Mouse (Mus musculus) heart, embryonic 14.5 days (tissue): ENCODE measurements around the gene 1700018G05Rik. TPM values are rescaled to one million over a fixed set of nuclear protein-coding genes. Genes with fewer than 3 reads are reported as not detected.
"Not testable (repeated sequence)": the region's sequence is repeated elsewhere in the genome, so short reads cannot be mapped to it uniquely, and the experiment has no call there.

Experiments
- ATAC-seq: fragments of 200-750 bp; cut with Nextera tagmentation; 2 replicates; pipeline ENCODE4 v1.8.0; 2017; ENCODE audit warnings: low read depth, moderate TSS enrichment; ENCODE audit not compliant: insufficient number of reproducible peaks, insufficient read depth, low FRiP score
- H3K27ac ChIP-seq, 2 experiments: fragments of 200-500 bp in 1 of 2; fragments of 300-500 bp in 1 of 2; sonication (generic) in 1 of 2; replicated peaks in 1 of 2; 2 replicates each; pipeline ENCODE4 v1.5.1; 2012 to 2014; ENCODE audit warnings: low read depth in 2 of 2, low read length in 2 of 2, control low read depth in 1 of 2, mild to moderate bottlenecking in 1 of 2, mixed read lengths in 1 of 2; ENCODE audit not compliant: control insufficient read depth in 1 of 2, insufficient read depth in 1 of 2
- H3K27me3 ChIP-seq: fragments of 300-500 bp; sonication (generic); 2 replicates; pipeline ENCODE4 v1.6.1; 2014; ENCODE audit warnings: mild to moderate bottlenecking, low read length, control low read depth; ENCODE audit not compliant: control insufficient read depth, insufficient read depth
- H3K36me3 ChIP-seq: fragments of 300-500 bp; sonication (generic); 2 replicates; pipeline ENCODE4 v1.6.1; 2014; ENCODE audit warnings: mild to moderate bottlenecking, control low read depth, low read length, mixed read lengths; ENCODE audit not compliant: control insufficient read depth, insufficient read depth
- H3K4me1 ChIP-seq, 2 experiments: fragments of 200-500 bp in 1 of 2; fragments of 300-500 bp in 1 of 2; sonication (generic) in 1 of 2; 2 replicates each; pipeline ENCODE4 v1.6.1; 2012 to 2014; ENCODE audit warnings: low read length in 2 of 2, control low read depth in 1 of 2, mixed read lengths in 1 of 2; ENCODE audit not compliant: control insufficient read depth in 2 of 2, insufficient read depth in 2 of 2
- H3K4me2 ChIP-seq: fragments of 300-500 bp; sonication (generic); 2 replicates; pipeline ENCODE4 v1.6.1; 2014; ENCODE audit warnings: mild to moderate bottlenecking, low read length
- H3K4me3 ChIP-seq, 2 experiments: fragments of 200-500 bp in 1 of 2; fragments of 300-500 bp in 1 of 2; sonication (generic) in 1 of 2; 2 replicates each; pipeline ENCODE4 v1.5.1; 2012 to 2014; ENCODE audit warnings: low read length in 2 of 2, mild to moderate bottlenecking in 2 of 2, control low read depth in 1 of 2, low read depth in 1 of 2, moderate library complexity in 1 of 2; ENCODE audit not compliant: control insufficient read depth in 1 of 2, insufficient read depth in 1 of 2
- H3K9ac ChIP-seq: fragments of 300-500 bp; sonication (generic); 2 replicates; pipeline ENCODE4 v1.6.1; 2014; ENCODE audit warnings: mild to moderate bottlenecking, low read length
- H3K9me3 ChIP-seq: fragments of 300-500 bp; sonication (generic); 2 replicates; pipeline ENCODE4 v1.6.1; 2016; ENCODE audit warnings: low read length, control low read depth; ENCODE audit not compliant: control insufficient read depth
- WGBS: fragments of 180-500 bp; shearing (Covaris S2); extraction: QIAGEN DNeasy Blood & Tissue Kit; methylation state at CpG from one replicate; pipeline ENCODE4 v1.1.7; 2014; 5-methylcytosine and 5-hydroxymethylcytosine counted together
- polyA plus RNA-seq: library from polyadenylated mRNA; unstranded; fragments of >200 nt; fragmentation: Nextera tagmentation; extraction: Ambion mirVana; gene quantifications from 2 replicates; pipeline ENCODE4 v1.2.1, GENCODE M21; 2014

1700018G05Rik gene
- polyA plus RNA-seq: not detected in 2 replicates

GRCm38 (mm10) chrX:102928072-102928471 is at the start of gene 1700018G05Rik:
Gene 1700018G05Rik (plus strand): TSS chrX:102928372.
- H3K4me1 ChIP-seq, H3K27ac ChIP-seq, H3K27me3 ChIP-seq, H3K9me3 ChIP-seq, H3K36me3 ChIP-seq, H3K9ac ChIP-seq, H3K4me3 ChIP-seq, H3K4me2 ChIP-seq, ATAC-seq: not testable (repeated sequence)
- WGBS: 85% methylated on average over 6 of the region's 6 CpGs

- not testable (repeated sequence) for H3K27ac ChIP-seq, H3K4me1 ChIP-seq, H3K9me3 ChIP-seq, H3K27me3 ChIP-seq, H3K4me2 ChIP-seq, H3K4me3 ChIP-seq, H3K9ac ChIP-seq, H3K36me3 ChIP-seq, ATAC-seq
- WGBS: 67% methylated on average over 3 of the region's 9 CpGs
These were observed 19.6 kb upstream of the 1700018G05Rik start, which contains the start of the genes Dmrtc1a and 1700011M02Rik for GRCm38 (mm10) chrX:102908587-102908986. Gene Dmrtc1a (minus strand): TSS chrX:102908687. Gene 1700011M02Rik (plus strand): TSS chrX:102908905.

DNA sequence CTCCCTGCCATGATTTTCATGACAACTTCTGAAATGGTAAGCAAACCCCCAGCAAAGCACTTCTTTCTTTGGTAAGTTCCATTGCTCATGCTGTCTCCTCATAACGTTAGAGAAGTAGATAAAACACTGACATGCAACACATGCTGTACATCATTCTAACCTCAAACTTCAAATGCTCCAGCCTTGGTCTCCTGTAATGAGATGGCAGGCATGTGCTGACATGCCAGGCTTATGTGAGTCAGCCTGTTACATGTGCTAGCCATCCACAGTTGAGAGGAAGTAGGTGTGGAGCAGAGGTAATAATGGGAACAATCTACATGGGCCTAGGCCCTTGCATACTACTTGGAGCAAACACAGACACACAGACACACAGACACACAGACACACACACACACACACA is 13.3 kb upstream of the 1700018G05Rik start:
- H3K4me2 ChIP-seq, ATAC-seq, H3K27me3 ChIP-seq, H3K4me1 ChIP-seq, H3K9me3 ChIP-seq, H3K27ac ChIP-seq, H3K9ac ChIP-seq, H3K4me3 ChIP-seq, H3K36me3 ChIP-seq: not testable (repeated sequence)
- 71% methylated on average over 1 of the region's 1 CpGs for WGBS

DNA sequence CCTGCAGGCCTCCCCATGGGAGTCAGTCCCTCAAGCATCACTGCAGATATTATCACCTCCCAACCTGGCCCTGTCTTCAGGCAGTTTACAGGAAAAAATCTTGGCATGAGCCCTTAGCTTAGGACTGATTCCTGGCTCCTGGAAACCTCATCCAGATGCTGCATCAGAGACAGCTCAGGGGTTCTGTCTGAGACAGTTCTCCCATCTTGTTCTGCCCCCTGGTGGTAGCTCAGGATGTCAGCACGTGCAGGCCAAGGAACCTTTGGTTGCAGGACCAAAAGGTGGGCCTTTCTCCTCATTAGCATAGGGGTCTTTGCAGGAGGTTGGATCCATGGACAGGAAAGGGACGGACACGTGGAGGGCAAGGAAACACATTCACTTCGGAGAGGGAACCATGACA is 1.5 kb upstream of the 1700018G05Rik start:
- H3K36me3 ChIP-seq, H3K9me3 ChIP-seq, H3K27ac ChIP-seq, H3K27me3 ChIP-seq, H3K4me3 ChIP-seq, H3K4me2 ChIP-seq, H3K4me1 ChIP-seq, H3K9ac ChIP-seq, ATAC-seq: not testable (repeated sequence)
- WGBS: 25% methylated on average over 3 of the region's 4 CpGs

DNA sequence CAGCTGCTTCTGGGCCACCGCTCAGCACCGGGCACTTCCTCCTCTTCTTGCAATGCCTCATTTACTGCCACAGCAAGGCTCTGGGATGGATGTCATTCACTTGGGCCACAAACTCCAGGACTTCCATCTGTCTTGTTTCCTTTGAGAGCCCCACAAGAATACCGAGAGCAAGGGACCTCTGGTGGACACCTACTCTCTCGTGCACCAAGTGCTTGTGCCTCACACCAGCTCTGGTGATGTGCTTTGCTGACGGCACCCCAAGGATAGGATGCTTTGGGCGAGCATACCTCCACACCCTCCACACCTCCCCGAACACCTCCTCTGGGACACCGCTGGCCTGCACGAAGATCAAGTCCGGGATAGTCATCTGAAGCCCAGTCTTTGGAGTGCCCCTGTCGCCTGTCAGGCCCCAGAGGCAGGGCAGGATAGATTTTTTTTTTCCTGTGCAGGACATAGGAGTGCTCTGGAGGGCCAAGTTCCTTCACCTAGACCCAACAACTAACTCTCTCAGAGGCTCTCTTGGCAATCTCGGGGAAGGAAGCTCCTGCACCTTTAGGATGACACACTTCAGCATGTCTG is 4.9 kb downstream of the 1700018G05Rik start:
- Histone ChIP-seq H3K9ac (no peak overlapping the region), H3K36me3 (no peaks in the 10 kb centered on the region), H3K27ac (no peak overlapping the region), H3K4me3 (peak overlapping the region; percentile 51 to 62), H3K4me1 (peaks cover 0 to 2% of the 10 kb centered on the region in 2 experiments; a peak in 1 of 4 replicates), H3K4me2 (peak overlapping the region; percentile 87), H3K27me3 (peaks cover 18% of the 10 kb centered on the region), H3K9me3 (no peaks in the 10 kb centered on the region)
- no peak for ATAC-seq
- 46% methylated on average over 12 of the region's 12 CpGs for WGBS

GRCm38 (mm10) chrX:102933571-102934394 is 5.6 kb downstream of the 1700018G05Rik start:
- ATAC-seq: no peak
- H3K4me3 ChIP-seq: peak overlapping the region; percentile 51 to 62
- WGBS: 17% methylated on average over 63 of the region's 68 CpGs

GRCm38 (mm10) chrX:102934395-102934764 is 6.2 kb downstream of the 1700018G05Rik start:
- Histone ChIP-seq H3K9ac (no peak overlapping the region), H3K27ac (no peak overlapping the region), H3K4me1 (peaks cover 0 to 2% of the 10 kb centered on the region in 2 experiments; a peak in 1 of 4 replicates), H3K4me3 (peak overlapping the region; percentile 51 to 62; a peak in 2 of 4 replicates), H3K36me3 (no peaks in the 10 kb centered on the region), H3K27me3 (peaks cover 18% of the 10 kb centered on the region), H3K4me2 (peak overlapping the region; percentile 87), H3K9me3 (no peaks in the 10 kb centered on the region)
- WGBS: 59% methylated on average over 8 of the region's 8 CpGs
- ATAC-seq: no peak

More at GRCm38 (mm10) chrX:102933571-102934394, 5.6 kb downstream of the 1700018G05Rik start:
- peak overlapping the region; percentile 87 for H3K4me2 ChIP-seq
- H3K9me3 ChIP-seq: no peaks in the 10 kb centered on the region
- peak overlapping the region; percentile 67 for H3K9ac ChIP-seq
- no peaks in the 10 kb centered on the region for H3K36me3 ChIP-seq
- peaks cover 18% of the 10 kb centered on the region for H3K27me3 ChIP-seq
- no peak overlapping the region for H3K27ac ChIP-seq
- peaks cover 0 to 2% of the 10 kb centered on the region in 2 experiments; a peak in 1 of 4 replicates for H3K4me1 ChIP-seq
